ENCODE assay signal across 8 mouse cellular contexts in the genomic region with DNA sequence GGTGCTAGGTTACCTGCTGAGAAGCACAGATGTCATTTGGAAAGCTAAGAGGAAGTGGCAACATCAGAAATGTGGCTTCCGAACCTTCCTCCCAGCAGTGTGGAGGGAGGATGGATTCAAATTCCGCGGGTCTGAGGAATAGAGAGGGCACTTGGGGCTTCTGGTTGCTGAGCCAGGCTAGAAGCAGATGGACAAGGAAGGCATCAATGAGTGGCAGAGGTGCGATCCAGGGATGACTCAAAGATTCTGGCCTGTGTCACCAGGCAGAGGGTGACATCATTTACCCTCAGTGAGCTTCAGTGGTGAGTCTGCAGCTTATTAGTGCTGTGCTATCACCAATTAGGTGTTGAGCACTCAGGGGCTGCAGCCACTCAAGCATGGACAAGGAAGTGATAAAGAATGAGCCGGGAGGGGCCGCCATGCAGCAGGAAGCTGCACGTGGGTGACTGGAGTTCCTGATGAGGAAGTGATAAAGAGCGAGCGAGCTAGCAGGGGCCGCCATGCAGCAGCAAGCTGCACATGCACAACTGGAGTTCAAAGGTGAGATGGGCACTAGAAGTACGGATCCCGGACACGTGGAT. TPM values are rescaled to one million over a fixed set of nuclear protein-coding genes. Genes with fewer than 3 reads are reported as not detected.
DNase-seq lines count a peak whose midpoint lies in the region; ATAC-seq and TF ChIP-seq lines count a peak whose summit lies in the region.

No protein-coding gene starts in this region.

- no peaks in the 10 kb centered on the region for H3K27me3 ChIP-seq in CH12.LX (replicated peaks)

- dilution Hi-C loops in CH12.LX (cut with MboI; ENCODE audit: extremely low pct_ligation_motif_present, extremely low pct_unique_long_range_greater_than_20kb, low sequenced_read_pairs): no loop called here

- peak overlapping the region; percentile 67 for H3K4me2 ChIP-seq in CH12.LX (ENCODE audit: insufficient read depth, low read depth, poor library complexity, severe bottlenecking)

- no peak for TF ChIP-seq CTCF in CH12.LX (conservative IDR thresholded peaks at IDR 0.05 in 1 of 2, IDR thresholded peaks at IDR 0.05 in 1 of 2; ENCODE audit: low read depth in 2 of 2, low read length in 2 of 2)

- in situ Hi-C loops in CH12.LX (cut with MboI; ENCODE audit: low pct_ligation_motif_present, low pct_unique_long_range_greater_than_20kb, low sequenced_read_pairs): loop anchor here (5.0 to 10.0 kb wide), 4 partner anchors 34 to 206 kb away; no protein-coding TSS in a partner anchor

- peak overlapping the region; percentile 42 for H3K27ac ChIP-seq in CH12.LX (ENCODE audit: insufficient read depth, low read depth)

- H3K9me3 ChIP-seq in CH12.LX (replicated peaks; ENCODE audit: low read length): no peaks in the 10 kb centered on the region

- ATAC-seq in cerebellum, adult (ENCODE audit: insufficient number of reproducible peaks, low FRiP score, low TSS enrichment): peak; percentile 59; the same call in 1 of the 2 replicates
- peak; percentile 57 for ATAC-seq in granulocyte monocyte progenitor cell, adult 5-6 weeks (replicated peaks; ENCODE audit: poor library complexity, severe bottlenecking)
- no peak for ATAC-seq in erythroid progenitor cell, adult 5-6 weeks (replicated peaks; ENCODE audit: low FRiP score, poor library complexity, severe bottlenecking)

- no peaks in the 10 kb centered on the region for H3K79me2 ChIP-seq in CH12.LX (replicated peaks; ENCODE audit: control insufficient read depth, extremely low read depth, insufficient read depth, poor library complexity, severe bottlenecking)

- DNase-seq in cerebellum, postnatal 4 days (ENCODE audit: low spot score in 2 of 2): no peak
- peak; percentile 91 for DNase-seq in CH12.LX (ENCODE audit: extremely low read depth)
- peak; percentile 59 for DNase-seq in naive thymus-derived CD4-positive, alpha-beta T cell, adult 2 months (ENCODE audit: low read depth)
- no peak for DNase-seq in right cerebral cortex, postnatal 4 days
- no peak for DNase-seq in urinary bladder, adult 2 months (ENCODE audit: low spot score)

- TF ChIP-seq RAD21 in CH12.LX (IDR thresholded peaks at IDR 0.05; ENCODE audit: low read depth, low read length): no peak; the same call in none of the 2 replicates

- H3K9ac ChIP-seq in CH12.LX (ENCODE audit: insufficient read depth, low read depth): peak overlapping the region; percentile 79

- H3K36me3 ChIP-seq in CH12.LX (replicated peaks in 1 of 2; ENCODE audit: control insufficient read depth in 1 of 2, insufficient read depth in 1 of 2, low read length in 1 of 2): peaks cover 0 to 4% of the 10 kb centered on the region in 2 experiments

- TF ChIP-seq POLR2A in CH12.LX (IDR thresholded peaks at IDR 0.05; ENCODE audit: low read depth, low read length): peak; percentile 74

- H3K4me3 ChIP-seq in CH12.LX (replicated peaks in 1 of 3; ENCODE audit: low read depth in 2 of 3, low read length in 2 of 3, poor library complexity in 1 of 3): peak overlapping the region; percentile 40 to 65 (median 59)

- peaks cover 44 to 69% of the 10 kb centered on the region in 2 experiments for H3K4me1 ChIP-seq in CH12.LX (ENCODE audit: control insufficient read depth in 1 of 2, insufficient read depth in 2 of 2)

- peak; percentile 53 for TF ChIP-seq EP300 in CH12.LX (IDR thresholded peaks at IDR 0.05; ENCODE audit: low read length)

TF ChIP-seq in CH12.LX, 34 proteins besides CTCF, POLR2A, EP300 and RAD21:
- no peak for TF ChIP-seq ZC3H11A (IDR thresholded peaks at IDR 0.05; ENCODE audit: low read depth, low read length)
- TF ChIP-seq BHLHE40 (IDR thresholded peaks at IDR 0.05; ENCODE audit: low read depth, low read length): peak; percentile 99
- no peak for TF ChIP-seq KAT2A (IDR thresholded peaks at IDR 0.05; ENCODE audit: insufficient replicate concordance, low read length)
- TF ChIP-seq TCF12 (IDR thresholded peaks at IDR 0.05; ENCODE audit: low read depth, low read length): peak; percentile 71; the same call in 1 of the 2 replicates
- peak; percentile 98 for TF ChIP-seq MXI1 (IDR thresholded peaks at IDR 0.05; ENCODE audit: low read depth, low read length)
- TF ChIP-seq MEF2A (IDR thresholded peaks at IDR 0.05; ENCODE audit: borderline replicate concordance, low read depth, low read length): peak; percentile 60
- peak; percentile 75 for TF ChIP-seq SIN3A (IDR thresholded peaks at IDR 0.05; ENCODE audit: low read length)
- TF ChIP-seq NRF1 (IDR thresholded peaks at IDR 0.05; ENCODE audit: low read depth, low read length): 0 out of 2 replicates have a peak, but pooled peaks have one; percentile 46
- TF ChIP-seq JUN (IDR thresholded peaks at IDR 0.05; ENCODE audit: insufficient read depth, low read depth, low read length): peak; percentile 79
- TF ChIP-seq ETS1 (conservative IDR thresholded peaks at IDR 0.05; ENCODE audit: low read depth, low read length): peak; percentile 95
- TF ChIP-seq ZMIZ1 (IDR thresholded peaks at IDR 0.05; ENCODE audit: low read depth, low read length): peak; percentile 62; the same call in 1 of the 2 replicates
- peak; percentile 98 for TF ChIP-seq MYC (IDR thresholded peaks at IDR 0.05; ENCODE audit: low read depth, low read length)
- TF ChIP-seq CHD2 (IDR thresholded peaks at IDR 0.05; ENCODE audit: low read length): peak; percentile 50; the same call in 1 of the 2 replicates
- TF ChIP-seq POLR2AphosphoS2 (IDR thresholded peaks at IDR 0.05; ENCODE audit: low read depth, low read length): no peak; the same call in 1 of the 2 replicates
- TF ChIP-seq CHD1 (IDR thresholded peaks at IDR 0.05; ENCODE audit: low read depth, low read length): no peak
- peak; percentile 72 for TF ChIP-seq RCOR1 (conservative IDR thresholded peaks at IDR 0.05; ENCODE audit: low read depth, low read length)
- TF ChIP-seq MAX (IDR thresholded peaks at IDR 0.05; ENCODE audit: low read length): peak; percentile 98
- peak; percentile 64 for TF ChIP-seq JUND (conservative IDR thresholded peaks at IDR 0.05; ENCODE audit: low read depth, low read length)
- TF ChIP-seq IRF4 (IDR thresholded peaks at IDR 0.05; ENCODE audit: low read depth, low read length): peak; percentile 80
- TF ChIP-seq MAZ (IDR thresholded peaks at IDR 0.05; ENCODE audit: low read depth, low read length): peak; percentile 69
- peak; percentile 61; the same call in 1 of the 2 replicates for TF ChIP-seq TBP (conservative IDR thresholded peaks at IDR 0.05; ENCODE audit: low read depth, low read length)
- peak; percentile 35 for TF ChIP-seq SMC3 (IDR thresholded peaks at IDR 0.05; ENCODE audit: low read depth, low read length)
- no peak for TF ChIP-seq USF2 (conservative IDR thresholded peaks at IDR 0.05; ENCODE audit: low read depth, low read length)
- TF ChIP-seq NELFE (IDR thresholded peaks at IDR 0.05; ENCODE audit: low read depth, low read length): peak; percentile 71
- peak; percentile 44 for TF ChIP-seq USF1 (IDR thresholded peaks at IDR 0.05; ENCODE audit: low read depth, low read length)
- peak; percentile 59; the same call in 1 of the 2 replicates for TF ChIP-seq HCFC1 (IDR thresholded peaks at IDR 0.05; ENCODE audit: low read depth, low read length)
- TF ChIP-seq ZNF384 (IDR thresholded peaks at IDR 0.05; ENCODE audit: low read depth, low read length): no peak
- no peak for TF ChIP-seq UBTF (IDR thresholded peaks at IDR 0.05; ENCODE audit: low read depth, low read length)
- TF ChIP-seq GABPA (IDR thresholded peaks at IDR 0.05; ENCODE audit: insufficient replicate concordance, low read depth, low read length): no peak
- TF ChIP-seq ELF1 (IDR thresholded peaks at IDR 0.05; ENCODE audit: low read depth, low read length): peak; percentile 88
- 0 out of 2 replicates have a peak, but pooled peaks have one; percentile 57 for TF ChIP-seq MAFK (IDR thresholded peaks at IDR 0.05; ENCODE audit: insufficient replicate concordance, low read length)
- TF ChIP-seq PAX5 (IDR thresholded peaks at IDR 0.05; ENCODE audit: low read length): no peak
- no peak for TF ChIP-seq ZKSCAN1 (IDR thresholded peaks at IDR 0.05; ENCODE audit: borderline replicate concordance, low read depth, low read length)
- no peak for TF ChIP-seq E2F4 (IDR thresholded peaks at IDR 0.05; ENCODE audit: insufficient replicate concordance, low read depth, low read length)
TF ChIP-seq in CH12.LX: peak in this region for 23.

RNA-seq across cellular contexts. Expression of a gene that starts 42.8 kb away (rescaled TPM):
- total RNA-seq in CH12.LX (2012; rRNA removed) (17.1 TPM in 2 replicates), CH12.LX (2014; rRNA removed) (16.3 and 17.0 TPM in 2 replicates)
- polyA plus RNA-seq in CH12.LX (2012; ENCODE audit: insufficient read length, low read depth): 26.3 and 29.7 TPM in 2 replicates
- total RNA-seq in granulocyte monocyte progenitor cell, adult 5-6 weeks (2014; fragmentation: Nextera tagmentation): 29.5 and 33.9 TPM in 2 replicates
- total RNA-seq in granulocyte monocyte progenitor cell, adult 5-6 weeks (2017): 26.9 and 28.8 TPM in 2 replicates
- 11.3 and 18.7 TPM in 2 replicates for total RNA-seq in erythroid progenitor cell, adult 5-6 weeks (2015; ENCODE audit: low replicate concordance)
- 4.4 and 5.9 TPM in 2 replicates for total RNA-seq in erythroid progenitor cell, adult 5-6 weeks (2017; ENCODE audit: low replicate concordance)
- 51.0 and 51.8 TPM in 2 replicates for polyA plus RNA-seq in urinary bladder, adult 2 months (2012; rRNA removed)

Comparison
In these comparisons a context has a peak if more than half of its experiments do, and no peak if none do; other contexts are left out.
1. DNase-seq: peak in CH12.LX (single experiment) and naive thymus-derived CD4-positive, alpha-beta T cell, adult 2 months (single experiment); none in cerebellum, postnatal 4 days (0 of 2), right cerebral cortex, postnatal 4 days (single experiment) and urinary bladder, adult 2 months (single experiment).